Mouse (Mus musculus): ENCODE results near the gene Trex2.
"Not testable (repeated sequence)": the region's sequence is repeated elsewhere in the genome, so short reads cannot be mapped to it uniquely, and the experiment has no call there.

Trex2 gene

DNA sequence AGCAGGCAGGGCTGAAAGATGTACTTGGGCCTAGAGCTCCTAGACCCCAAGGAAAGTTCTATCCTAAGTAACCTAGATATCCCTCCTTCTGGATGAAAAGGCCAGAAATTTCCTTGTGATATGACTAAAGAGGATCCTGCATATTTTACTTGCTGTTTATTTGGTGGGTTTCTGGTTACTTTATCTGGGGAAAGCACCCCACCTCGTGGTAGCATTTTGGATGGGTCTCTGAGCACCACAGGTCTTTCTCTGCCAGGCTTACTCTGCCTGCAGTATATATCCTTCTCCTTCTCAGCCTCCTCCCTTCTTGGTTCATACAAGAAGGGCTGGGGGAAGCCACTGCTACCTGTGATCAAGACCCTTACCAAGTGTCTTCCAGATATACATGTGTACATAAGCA lies 22.4 kb downstream of the Trex2 start:
- DNase-seq: no peak

DNA sequence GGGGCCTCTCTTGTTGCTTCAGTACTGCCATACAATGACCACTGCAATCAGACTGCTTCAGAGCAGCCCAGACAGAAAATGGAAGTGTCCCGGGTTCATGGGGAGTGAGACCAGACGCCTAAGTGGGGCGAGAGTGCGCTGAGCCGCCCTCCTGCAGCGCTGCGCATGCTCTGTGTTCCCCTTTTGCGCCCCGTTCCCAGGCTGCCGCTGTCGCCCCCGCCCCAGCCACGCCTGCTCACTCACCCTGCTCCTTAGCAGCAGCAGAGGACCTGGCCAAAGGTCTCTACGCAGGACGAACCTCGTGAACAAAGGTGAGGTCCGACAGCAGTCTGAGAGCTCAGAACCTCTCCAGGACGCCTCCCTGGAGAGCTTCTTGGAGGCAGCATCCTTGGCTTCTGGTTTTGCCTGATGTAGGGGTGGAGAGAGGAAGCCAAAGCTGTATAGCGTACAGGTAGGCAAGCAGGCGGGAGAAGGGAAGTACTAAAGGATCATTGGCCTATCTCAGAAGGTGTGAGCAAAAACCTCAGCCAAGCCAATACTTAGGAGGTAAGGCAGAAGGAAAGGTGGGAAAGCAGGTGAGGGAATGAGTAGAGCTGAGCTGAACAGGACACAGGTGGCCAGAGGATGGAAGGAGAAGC lies 24.1 kb downstream of the Trex2 start, which contains the start of gene Zfp92:
Zfp92 (plus strand) TSS at position 217 of the 638 bp plus-strand sequence.
- DNase-seq: no peak

DNA sequence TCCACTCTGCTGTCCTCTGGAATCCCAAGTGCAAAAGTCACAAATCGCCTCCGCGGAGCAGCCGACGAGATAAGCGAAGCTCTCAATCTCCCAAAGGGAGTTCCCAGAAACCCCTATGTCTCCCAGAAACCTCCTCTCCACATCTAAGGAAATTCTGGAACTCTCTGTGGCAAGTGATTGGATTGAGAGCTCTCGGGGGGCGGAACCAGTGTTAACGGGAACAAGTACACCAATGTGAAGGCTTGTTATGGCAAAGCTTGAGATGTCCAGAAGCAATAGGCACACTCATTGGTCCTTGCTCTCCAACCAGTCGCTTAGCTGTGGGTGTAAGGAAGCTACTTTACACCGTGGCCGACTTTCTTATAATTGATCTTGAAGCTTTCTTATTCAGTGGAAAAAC lies 33.5 kb downstream of the Trex2 start:
- DNase-seq: no peak

DNA sequence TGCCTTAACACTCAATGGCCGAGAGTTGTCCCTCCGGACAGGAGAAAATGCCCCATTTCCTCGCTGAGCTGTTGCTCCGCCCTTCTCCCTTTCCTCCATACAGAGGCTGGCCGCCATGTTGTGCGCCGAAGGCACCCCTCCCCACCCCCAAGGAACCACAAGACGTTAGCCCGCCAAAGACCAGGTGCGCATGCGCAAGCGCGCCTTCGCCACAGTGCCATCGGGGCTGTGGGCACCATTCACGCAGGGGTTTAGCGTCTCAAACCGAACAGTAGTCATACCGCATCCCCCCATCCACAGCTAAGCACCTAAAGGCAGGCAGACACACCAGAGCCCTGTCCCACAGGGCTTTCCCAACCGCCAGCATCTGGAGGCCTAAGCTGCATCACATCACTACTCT lies 34.2 kb downstream of the Trex2 start:
- DNase-seq: no peak

DNA sequence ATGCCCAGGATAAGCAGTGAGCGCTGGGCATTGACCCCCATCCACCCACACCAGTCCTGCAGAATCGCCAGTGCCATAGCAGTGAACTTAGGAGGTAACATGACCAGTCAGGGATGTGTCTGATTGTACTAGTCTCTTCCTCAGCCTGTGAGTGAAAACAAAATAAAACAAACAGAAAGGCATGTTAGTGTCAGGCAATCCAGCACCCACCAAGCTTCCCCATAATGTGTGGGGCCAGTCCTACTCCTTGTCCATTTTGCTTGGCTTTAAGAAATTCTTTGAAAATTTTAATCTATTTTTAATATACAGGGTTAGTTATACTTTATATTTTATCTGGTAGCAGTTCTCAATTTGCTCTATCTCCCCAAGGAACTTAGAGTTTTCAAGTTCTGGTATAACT lies 36.5 kb downstream of the Trex2 start, which contains the start of gene Gm18336:
Gm18336 (minus strand) TSS at position 101 of the 400 bp plus-strand sequence.
- not testable (repeated sequence) for DNase-seq

DNA sequence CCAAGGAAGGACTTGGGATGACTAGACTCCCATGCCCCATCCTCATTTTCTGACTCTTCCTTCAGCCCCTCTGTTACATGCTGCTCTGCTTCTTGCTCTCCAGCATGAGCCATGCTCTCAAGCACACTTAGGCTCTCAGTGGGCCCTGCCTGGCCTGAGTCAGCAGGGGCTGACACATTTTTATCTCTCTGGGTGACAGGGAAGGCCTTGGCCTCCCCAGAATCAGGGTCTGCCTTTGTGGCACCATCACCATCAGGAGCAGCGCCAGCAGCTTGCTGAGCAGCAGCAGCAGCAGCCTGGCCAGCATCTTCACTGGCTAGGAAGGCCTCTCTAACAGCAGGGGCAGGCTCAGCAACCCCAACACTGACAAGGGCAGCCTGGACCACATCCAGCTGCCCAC lies 38.7 kb downstream of the Trex2 start:
- no peak for DNase-seq

DNA sequence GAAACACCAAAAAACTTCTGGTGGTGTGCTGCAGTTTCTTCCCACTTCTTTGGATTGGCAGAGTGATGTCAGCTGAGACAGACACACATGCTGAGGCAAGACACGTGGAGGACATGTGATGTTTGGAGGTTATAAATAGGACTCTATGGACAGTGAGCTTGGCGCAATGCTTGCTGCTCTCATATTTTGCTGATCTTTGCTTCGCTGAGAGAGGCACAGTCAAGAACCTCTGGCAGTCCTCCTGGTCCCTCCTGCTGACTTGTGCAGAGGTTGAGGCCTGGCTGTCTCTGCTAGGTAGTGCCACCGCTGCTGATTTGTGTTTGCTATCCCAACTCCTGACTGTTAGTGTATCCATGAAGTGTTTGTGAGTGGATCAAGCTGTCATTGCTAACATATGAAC lies 43.7 kb downstream of the Trex2 start:
- no peak for DNase-seq

DNA sequence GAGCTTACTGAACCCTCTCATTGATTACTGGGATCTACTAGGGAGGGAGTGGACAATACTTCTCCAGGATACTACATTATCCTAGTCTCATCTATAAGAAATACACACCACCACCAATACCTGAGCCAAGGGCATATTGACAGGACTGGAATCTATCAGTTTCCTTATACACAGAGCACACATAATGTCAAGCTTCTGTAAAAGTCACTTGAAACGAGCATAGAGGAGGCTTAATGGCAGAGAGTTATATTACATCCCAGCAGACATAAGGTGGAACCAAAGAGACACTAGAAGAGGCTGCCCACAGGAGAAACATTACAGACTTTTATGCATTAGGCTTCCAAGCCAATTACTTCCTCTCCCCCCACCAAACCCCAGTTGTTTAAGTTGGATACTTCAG lies 50.2 kb downstream of the Trex2 start:
- DNase-seq: no peak

DNA sequence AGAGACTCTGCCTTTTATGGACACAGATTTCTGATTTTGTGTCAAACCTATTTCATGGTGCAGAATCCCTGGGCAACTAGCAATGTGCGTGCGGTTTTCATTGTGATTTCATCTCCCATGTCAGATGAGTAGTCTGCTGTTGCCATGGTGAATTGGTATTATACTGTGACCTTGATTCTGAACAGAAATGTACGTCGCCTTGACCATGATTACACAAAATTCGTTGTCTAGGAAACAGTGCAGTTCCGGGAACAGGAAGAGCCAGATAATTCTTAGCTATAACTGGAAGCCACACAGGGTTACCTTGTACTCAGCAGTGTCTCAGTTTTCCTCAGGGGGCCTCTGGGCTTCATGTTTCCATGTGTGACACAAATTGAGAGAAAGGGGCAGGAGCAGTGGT lies 50.7 kb downstream of the Trex2 start:
- no peak for DNase-seq

Measured in heart, adult 11 months (tissue).